Mouse (Mus musculus) gastrocnemius, adult 18-20 months (tissue): Measurements from ENCODE around the gene Kcnma1. TPM values are rescaled to one million over a fixed set of nuclear protein-coding genes. Genes with fewer than 3 reads are reported as not detected.

Experiments
- DNase-seq: peaks from one replicate; pipeline ENCODE4 v3.0.0; 2021; ENCODE audit warnings: low spot score
- total RNA-seq, 2 experiments: library from RNA; stranded (reverse); gene quantifications; 2 replicates each; pipeline ENCODE4 v1.2.3; 2021

Gene Kcnma1
- total RNA-seq, 2 experiments from 2014 or later = 44.2 to 58.9 TPM

DNA sequence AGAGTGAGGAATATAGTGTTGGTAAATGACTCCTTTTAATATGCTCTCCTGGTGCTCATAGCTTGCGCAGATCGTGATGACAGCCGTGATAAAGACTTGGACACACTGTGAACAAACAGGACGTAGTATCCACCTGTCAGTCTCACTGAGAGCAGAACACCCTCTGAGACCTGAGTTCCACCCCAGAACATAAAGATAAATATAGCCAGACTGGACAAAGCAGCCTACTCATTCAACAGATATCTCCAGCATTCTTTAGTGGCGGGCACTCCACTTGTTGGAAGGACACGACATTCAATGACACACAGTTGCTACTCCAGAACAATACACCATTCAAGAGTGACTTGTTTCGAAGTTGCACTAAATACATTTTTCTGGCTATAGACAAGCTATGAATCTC is 408.6 kb downstream of the Kcnma1 start:
- no peak for DNase-seq

DNA sequence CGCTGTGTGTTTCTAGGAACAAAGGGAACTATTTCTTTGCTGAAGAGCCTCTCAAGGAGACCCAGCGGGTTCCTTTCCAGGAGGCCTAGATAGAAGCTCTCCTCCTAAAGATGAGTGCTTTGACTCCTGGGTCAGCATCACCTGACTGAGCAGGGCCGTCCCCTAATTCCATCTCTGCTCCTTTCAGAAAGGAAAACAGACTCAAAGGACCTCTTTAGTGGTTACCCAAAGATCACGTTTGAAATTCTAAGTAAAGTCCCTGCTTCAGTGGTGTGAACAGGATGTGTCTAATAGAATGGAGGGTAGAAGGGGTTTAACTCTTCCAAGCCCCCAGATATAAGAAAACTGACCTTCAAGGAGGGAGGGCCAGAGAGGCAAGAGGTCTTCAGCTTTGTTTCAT is 411.4 kb downstream of the Kcnma1 start:
- DNase-seq = no peak

DNA sequence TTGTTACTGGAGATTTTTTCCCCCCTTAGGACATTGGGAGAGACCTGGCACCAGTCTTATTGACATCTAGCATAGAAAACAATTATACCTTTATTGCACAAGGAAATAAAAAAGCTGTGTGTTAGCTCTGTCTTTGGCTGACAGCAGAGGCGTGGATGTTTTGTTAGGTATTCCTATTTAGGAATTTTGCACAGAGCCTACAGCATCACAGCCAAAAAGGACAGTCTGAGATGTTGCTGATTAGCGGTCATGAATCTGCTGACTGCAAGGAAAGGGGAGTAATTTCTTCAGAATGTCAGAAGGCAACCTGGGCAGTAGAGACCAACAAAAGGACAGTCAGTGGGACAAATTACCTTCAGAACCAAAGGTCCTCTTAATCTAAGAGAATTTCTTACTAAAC is 412.2 kb downstream of the Kcnma1 start:
- no peak for DNase-seq

DNA sequence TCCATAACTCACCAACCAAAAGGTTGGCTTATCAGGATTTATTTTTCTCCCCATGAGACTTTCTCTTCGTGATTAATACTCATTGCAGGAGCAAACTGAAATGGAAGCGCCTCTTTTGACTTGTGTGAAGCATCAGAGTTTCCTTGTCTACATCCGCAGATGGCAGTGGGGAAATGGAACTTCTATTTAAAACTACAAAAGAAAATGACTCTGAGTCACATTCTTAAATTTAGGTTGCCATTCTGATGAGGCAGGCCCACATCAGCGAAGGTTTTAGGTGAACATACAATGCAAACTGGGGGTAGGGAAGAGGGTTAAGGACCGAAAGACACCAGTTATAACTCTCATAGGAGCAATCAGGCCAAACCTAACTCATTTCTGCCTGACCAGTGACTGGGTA is 419.7 kb downstream of the Kcnma1 start:
- DNase-seq = no peak

DNA sequence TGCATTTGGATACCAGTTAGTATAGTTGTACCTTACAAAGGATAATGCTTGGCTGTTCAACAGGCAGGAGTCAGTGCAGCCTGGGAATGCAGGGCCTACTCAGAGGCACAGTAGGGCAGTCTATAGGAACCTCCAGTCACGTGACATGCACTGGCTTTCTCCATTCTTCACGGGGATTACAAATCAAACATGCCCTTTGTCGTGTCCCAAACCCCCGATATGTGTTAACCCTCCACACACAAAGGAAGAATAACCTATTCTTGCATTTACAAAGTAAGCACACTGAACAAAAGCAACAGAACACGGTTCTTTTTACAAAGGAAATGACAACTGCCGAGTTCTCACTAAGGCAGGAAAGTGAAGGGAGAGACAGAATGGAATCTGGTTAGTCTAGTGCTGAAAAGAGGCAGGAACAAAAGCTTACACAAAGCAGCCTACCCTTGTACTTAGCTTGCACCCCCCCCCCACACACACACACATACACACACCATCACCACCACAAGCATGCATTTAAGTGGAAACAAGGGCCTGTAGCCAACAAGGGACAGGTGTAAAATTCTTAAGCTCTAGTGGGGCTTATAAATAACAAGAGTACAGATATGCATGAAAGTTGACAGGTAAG is 421.4 kb downstream of the Kcnma1 start:
- no peak for DNase-seq

DNA sequence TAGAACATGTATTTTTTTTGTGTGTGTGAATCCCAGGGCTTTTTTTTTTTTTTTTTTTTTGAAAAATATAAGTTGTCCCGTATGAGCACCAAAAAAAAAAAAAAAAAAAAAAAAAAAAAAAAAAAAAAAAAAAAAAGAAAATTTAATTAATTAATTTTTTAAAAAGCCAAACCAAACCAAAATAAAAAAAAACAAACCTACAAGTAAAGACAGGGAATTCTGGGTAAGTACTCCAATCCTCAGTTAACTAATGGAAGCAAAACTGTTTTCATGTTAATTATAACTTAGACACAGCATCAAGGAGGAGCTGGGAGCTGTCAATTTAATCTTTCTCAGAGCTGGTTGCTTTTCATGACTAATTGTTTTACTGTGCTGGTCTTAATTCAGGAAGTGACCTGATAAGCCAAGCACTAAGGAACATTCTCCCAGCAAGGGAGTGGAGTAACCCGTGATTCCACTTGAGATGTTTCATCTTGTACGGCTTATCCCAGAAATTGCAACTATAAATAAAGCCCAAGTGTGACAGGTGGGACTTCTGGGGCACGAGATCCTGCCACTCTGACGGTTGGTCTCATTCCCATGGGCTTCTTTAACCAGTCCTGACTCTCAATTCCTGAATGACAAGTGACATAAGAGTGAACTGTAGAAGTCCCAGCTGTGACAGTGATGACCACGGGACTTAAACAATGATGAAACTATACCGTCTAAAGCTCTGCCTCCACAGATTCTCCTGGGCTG is 424.4 kb downstream of the Kcnma1 start:
- DNase-seq = no peak

DNA sequence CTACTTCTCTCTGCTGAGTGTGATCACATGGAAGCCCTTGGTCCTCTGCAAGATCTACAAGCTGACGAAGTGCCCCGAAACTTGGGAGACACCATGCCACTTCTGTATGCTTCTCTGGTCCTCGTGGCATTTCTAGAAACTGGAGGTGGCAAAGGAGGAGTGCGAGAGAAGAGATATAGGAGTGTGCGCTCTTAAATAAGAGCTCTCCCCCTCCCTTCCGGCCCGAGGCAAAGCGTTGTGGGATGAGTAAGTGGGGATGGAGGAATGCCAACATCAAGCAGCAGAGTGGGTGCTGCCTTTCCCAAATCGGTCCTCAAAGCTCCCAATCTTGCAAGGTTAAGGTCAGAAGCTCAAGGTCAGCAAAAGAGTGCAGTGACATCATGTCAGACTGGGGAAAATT is 426.8 kb downstream of the Kcnma1 start:
- DNase-seq = no peak

DNA sequence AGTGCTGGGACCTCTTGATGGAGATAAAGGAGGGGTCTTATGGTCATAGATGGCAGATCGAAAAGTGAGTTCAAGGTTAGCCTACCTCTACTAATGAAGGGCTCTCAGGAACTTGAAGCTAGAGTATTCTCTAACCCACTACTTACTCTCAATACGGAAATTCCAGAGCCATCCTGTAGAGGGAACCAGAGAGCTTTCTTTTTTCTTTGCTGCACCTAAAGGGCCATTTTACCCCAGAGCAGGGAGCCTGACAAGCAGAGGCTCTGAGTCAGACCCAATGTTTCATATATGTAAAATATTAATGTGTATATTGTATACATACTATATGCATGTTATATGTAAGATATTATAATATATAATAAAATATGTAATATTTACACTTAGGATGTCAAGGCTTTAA is 431.1 kb downstream of the Kcnma1 start:
- DNase-seq = peak; percentile 69

DNA sequence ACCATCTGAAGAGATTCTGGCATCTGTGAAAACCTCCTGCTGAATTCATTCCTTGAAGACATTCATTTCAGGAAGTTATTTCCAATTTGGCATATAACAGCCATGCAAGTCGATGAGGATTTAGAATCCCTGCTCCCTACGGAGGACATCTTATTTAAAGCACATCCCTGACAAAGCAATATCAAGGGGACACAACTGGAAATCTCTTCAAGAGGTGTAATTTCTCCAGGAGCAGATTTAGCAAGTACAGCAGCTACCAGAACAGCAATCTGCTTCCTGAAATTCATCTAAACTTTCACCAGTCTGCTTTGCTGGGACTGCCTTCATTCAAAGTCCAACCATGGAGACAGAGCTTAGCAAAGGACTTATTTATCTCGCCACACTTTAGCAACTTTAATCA is 433.0 kb downstream of the Kcnma1 start:
- no peak for DNase-seq

DNA sequence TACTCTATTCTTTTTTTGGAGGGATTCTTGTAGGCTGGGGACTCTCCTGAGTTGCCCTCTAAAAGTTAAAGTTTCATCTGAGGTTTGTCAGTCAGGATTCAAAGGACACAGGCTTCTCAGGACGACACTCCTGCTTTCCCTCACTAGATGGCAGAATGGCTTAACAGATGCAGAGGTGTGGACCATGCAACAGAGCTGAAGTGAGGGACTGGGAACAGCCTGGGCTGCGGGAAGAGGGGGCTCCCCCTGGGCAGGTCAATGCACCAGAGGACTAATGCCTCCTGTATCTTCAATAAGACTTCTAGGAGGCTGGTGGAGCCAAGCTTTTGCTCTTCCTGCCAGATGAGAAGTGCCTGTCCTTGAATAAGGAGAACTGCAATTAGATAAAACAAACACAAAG is 438.3 kb downstream of the Kcnma1 start:
- no peak for DNase-seq

DNA sequence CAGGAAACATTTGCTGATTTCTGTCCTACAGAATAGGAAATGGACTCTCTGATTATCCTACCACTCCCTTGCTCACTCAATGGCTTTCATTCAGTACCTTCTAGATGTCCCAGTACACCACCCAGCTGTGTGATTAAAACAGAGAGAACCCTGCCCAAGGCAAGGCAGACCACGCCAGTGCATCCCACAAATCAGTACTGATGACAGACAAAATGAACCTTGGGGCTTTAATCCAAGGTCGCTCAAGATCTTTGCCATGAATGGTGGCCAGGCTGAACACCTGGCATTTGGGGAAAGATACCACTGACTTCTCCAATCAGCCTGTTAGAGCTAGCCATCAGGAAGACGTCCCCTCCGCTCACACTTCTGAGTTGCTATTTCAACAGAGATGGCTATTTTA is 440.2 kb downstream of the Kcnma1 start:
- DNase-seq = no peak

DNA sequence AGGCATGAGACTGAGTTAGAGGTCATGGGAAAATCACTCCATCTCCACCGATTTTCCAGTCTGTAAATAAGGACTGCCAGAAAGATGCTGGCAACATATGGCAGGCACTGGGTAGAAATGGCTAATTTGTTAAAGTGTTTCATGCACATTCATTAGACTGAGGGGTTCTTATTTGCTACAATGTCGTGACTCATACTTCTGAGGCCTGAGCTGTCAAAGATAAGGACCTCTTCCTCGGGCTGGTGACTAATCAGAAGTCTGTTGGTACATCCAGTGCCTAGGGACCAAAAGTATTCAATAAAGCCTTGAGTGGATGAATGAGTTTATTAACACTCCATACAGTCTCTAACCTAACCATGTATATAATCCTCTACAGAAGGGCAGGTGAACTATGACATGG is 440.9 kb downstream of the Kcnma1 start:
- no peak for DNase-seq

DNA sequence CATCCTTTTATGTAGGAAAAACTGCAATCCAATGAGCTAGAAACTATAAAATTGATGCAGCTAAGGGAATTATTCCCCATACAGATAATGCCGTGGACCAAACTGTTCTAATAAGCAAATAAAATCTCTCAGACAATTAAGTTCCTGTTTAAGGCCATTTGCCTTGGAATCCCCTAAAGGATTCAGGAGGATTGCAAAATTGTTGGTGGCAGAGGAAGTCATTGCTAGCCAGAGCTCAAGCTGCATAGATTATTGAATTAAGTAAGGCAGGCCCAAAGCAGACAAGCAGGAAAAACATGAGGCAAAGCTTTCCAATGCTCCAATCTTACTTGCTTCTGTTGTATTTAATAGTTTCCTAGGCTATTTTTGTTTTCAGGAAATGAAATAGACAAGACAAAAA is 441.5 kb downstream of the Kcnma1 start:
- DNase-seq = no peak

DNA sequence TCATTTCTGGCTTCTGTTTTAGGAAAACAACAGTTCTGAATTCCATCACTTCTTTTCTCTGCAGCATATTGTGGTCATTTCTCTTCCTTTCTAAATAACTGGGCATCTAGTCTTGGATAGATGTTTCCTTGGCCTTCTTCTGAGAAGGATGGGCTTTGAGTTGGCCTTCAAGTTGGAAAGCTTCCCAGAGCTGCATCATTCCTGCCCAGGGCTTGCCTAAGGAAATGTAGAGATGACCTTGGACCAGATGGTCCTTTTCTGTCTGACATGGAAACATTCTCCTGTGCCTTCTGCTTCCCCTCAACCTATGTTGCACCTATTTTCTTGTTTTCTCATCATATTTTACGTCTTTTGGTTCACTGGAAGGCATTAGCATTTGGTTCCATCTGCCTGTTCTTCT is 444.0 kb downstream of the Kcnma1 start:
- no peak for DNase-seq

DNA sequence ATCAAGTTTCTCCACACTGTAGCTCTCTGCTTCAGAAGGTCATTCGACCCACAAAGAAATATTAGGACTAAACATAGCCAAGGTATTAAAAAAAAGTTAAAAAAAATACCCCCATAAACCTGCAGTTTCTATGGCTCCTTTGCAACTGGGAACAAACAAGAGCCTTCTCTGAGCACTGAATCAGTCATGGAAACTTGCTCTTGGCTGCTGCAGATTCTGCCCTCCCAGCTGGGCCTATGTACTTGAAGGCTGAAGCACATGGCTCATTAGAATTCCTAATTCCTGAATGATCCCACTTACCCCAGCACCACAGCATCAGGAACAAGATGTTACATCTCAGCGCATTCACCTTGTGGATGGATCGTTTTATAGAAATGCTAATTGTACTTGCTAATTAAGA is 448.4 kb downstream of the Kcnma1 start:
- DNase-seq = no peak

DNA sequence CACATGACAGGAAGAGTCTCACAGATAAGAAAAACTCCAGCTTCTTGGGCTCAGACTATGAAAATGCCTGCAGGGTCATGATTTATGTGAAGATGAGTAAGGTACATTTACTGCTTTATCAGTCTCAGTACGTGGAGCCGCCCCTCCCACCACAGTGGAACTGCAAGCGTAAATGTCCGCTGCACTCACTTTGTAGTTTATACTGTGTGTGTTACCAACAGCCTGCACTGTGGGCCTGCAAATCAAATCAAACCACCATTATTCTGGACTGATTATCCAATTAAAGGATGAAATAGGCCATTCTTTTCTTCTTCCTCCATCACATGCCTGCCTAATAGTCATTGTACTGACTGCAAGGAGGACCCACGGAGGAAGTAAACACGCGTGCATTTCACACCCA is 449.8 kb downstream of the Kcnma1 start:
- DNase-seq = no peak

DNA sequence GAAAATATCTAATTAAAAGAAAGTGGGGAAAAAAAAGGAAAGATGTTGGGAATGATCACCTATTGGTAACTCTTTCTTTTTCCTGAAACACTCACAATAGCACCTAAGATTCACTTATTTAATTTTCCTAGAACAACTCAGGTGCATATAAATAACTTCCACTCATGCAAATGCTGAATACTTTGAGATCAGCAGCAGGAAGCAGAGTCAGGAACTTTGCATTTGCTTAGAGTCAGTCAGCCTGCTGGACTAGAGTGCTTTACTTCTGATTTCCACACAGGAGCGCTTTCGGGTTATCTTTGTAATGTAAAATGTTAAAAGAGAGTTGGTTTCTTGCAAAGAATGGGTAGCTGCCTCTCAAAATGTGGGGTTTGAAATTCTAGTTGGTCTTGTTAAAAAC is 451.1 kb downstream of the Kcnma1 start:
- no peak for DNase-seq

DNA sequence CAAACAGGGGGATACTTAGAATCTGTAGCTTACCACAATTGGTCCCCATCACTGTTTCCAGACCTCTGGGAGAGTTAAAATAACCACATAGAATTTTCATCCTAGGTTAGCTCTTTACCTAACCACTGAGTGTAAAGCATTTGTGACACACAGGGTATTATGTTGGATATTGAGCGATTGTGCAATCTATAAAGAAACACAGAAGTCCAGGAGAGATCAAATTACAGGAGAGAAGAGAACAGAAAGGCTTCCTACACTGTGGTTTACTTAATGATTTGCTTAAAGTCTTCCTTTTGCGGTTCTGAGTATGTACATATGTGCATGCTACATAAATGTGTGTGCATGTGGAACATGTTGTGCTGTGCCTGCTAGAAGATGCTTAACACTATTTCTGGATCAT is 458.6 kb downstream of the Kcnma1 start:
- no peak for DNase-seq

DNA sequence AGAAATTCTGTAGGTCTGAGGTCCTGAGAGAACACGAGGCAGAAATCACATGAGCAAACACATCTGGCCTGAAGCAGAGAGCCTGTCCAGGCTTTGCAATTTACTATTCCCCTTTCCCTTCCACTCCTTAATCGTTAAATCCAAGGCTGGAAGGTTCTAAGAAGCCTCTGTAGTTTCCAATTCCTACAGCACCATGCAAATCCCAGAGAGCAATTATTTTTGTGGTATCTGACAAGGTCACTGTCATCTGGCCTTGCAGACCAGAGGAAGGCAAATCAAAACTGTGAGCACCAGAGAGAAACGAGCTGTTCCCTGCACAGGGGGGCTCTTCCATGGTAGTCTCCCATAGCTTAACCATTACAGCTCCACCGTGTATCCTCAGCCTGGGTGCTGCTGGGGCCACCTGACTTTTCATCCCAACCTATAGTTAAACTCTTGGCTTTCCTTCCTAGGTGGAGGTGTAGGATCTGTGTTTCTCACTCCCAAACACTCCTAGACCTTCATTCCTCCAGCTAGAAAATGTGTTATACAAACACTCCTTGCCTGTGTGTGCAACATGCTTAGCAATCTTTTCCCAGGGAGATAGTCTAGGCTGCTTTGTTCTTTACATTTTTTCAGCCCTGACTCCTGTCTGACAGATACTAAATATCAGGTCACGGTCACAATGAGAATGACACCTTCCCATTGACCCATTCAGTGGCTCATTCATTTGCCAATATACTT is 461.9 kb downstream of the Kcnma1 start:
- DNase-seq = no peak

DNA sequence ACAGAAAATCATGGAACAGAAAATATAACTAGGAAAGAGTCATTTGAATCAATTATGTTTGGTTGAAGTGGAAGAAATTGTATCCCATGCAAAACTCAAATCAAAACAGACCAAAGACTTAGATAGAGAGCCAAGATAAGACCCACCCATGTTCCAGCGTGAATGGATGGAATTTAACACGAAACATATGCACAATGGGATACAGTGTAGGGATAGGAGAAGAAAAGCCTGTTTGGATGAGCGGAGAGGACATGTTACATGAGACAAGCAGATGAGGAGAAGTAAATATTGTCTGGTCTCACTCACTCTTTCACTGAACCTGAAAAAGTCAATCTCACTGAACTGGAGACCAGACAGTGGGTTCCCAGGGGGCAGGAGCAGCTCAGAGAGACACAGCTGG is 463.8 kb downstream of the Kcnma1 start:
- DNase-seq = no peak

DNA sequence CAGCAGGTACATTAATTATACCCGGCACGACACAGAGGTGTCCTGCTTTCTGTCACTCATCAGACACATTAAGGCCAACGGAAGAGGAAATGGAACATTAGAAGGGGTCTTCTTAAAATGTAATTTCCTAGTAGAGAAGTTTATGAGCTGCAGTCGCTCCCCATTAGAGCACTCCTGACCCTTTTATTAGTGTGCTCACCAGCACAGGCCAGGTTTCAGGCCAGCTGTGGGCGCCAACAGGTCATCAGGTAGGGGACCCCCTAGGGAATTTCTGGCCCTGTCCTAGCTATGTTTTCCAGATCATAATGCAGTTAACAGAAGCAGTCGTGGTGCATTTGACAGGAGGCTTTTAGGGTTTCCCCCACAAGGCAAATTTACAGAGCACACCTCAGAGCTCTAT is 472.2 kb downstream of the Kcnma1 start:
- no peak for DNase-seq

DNA sequence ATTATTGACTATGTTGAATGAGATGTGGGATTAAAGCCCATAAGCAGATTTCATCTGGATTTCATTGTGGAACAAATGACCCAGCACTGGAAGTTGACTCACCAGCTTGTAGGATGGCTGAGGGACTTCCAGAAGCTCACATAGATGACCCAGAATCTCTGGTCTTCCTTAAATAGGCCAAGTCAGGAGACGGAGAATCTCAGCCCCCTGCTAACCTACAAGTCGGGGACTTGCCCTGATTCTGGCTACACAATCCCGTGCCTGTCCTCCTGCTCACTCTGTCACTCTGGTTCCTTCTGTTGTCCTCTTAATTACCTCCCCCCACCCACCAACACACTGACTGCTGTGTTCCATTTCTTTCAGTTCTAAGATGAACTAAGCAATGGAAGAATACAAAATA is 474.7 kb downstream of the Kcnma1 start:
- DNase-seq = no peak

DNA sequence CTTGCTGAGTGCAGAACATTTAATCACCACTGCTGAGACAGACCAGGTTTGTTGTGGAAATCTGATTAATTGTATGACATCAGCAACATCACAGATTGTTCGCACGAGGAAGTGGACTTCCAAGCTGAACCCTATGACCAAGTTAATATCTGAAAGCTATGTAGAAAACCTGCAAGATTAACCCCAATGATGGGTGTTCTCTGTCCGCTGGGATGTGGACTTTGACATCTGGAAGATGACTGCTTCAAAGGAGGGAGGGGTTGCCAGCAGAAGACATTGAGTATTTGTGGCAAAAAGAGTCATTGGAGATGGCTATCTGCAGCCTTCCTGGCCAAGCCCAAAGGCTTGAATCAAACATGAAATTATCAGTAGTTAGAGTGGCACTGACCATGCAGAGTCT is 480.9 kb downstream of the Kcnma1 start:
- DNase-seq = no peak
